Mouse (Mus musculus) gastrocnemius, postnatal 10 days (tissue): ENCODE data around the gene Map4k1. TPM values are rescaled to one million over a fixed set of nuclear protein-coding genes. Genes with fewer than 3 reads are reported as not detected.
A peak's percentile ranks its signal among the peaks of the same experiment; 100 is the strongest.

Source experiments
- DNase-seq: peaks from one replicate; pipeline ENCODE4 v3.0.0; 2021; ENCODE audit warnings: mixed read lengths
- long read RNA-seq, 2 experiments: library from polyadenylated mRNA; stranded (forward); transcript quantifications; one replicate each; pipeline ENCODE4 v2.0.0; 2021
- total RNA-seq, 2 experiments: library from RNA; stranded (reverse); gene quantifications; 2 replicates each; pipeline ENCODE4 v1.2.3; 2021

The Map4k1 gene
- total RNA-seq = under 1 TPM; 0.66 to 0.93 TPM
- long read RNA-seq, experiment 1, partial matches to known transcripts = 2 of 3 reads
- long read RNA-seq, experiment 1, other reads (novel, unspliced or antisense) = 0 of 3 reads
- long read RNA-seq, experiment 2, partial matches to known transcripts = 0 of 1 reads
- long read RNA-seq, experiment 2, other reads (novel, unspliced or antisense) = 0 of 1 reads

DNA sequence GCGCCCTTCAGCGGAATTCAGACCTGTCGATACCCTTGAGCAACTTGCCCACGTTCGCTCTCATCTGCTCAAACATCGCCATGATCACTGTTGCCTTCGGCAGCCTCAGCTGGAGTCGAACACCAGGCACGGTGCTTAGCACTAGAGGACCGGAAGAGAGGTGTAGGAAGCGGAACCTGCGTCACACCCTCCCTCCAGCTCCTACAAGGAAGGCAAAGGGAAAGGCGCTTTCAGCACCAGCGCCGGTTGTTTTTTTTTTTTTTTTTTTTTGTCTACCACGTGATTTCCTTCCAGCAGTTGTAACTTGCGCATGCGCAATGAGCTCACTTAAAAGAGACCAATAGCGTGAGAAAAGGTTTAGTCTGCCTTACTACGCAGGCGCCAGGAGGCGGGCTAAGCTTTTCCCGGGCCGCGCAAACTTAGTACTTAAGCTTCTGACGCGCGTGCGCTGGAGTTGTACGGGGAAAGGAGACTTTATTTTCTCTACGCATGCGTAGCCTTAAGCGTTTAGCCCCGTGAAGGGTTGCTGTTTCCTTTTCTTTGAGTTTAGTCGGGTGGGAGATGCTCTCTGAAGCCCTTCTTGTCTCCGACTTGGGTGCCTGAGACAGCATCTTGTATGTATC, at the start of gene Map4k1, which contains the start of gene Eif3k:
Gene Map4k1 (plus strand): TSS at position 400 of the 623 bp plus-strand sequence.
Gene Eif3k (minus strand): TSS at position 214 of the 623 bp plus-strand sequence.
- peak; percentile 92 for DNase-seq

- DNase-seq = peak; percentile 39
Observed at GRCm38 (mm10) chr7:28932421-28933041, 49.3 kb upstream of the Map4k1 start.

DNA sequence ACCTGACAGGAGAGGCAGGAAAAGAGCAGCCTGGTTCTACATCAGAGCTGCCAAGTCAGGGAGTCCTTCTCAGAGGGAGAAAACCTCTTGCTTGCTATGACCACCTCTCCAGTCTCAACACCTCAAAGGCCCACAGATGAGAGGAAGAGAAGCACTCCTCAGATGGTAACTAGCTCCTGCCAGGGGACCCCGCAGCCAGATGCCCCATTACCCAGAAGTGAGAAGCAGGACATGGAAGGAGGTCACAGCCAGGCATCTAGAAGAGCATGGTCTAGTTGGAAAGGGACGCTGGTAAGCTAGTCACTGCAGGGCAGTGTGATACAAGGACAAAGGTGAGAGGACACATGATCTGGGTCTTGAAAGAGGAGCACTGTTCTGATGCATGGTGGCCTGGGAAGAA, 48.0 kb upstream of the Map4k1 start:
- no peak for DNase-seq

DNA sequence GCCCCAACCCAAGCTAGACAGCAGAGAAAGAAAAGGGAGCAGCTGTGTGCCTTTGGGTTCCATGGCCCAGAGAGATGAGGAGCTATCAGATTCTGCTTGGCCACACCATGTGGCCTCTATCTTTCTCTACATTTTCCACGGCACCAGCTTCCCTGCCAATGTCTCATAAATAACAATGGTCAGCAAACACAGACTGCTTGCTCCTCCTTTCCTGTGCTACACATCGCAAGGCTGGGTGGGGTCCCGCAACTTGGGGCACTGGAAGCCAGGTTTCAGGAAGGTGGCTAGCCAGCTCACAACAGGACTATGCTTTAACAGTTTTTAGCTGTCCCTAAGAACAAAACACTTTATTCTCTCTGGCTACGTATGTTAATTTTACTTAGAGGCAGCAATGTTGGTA, 45.1 kb upstream of the Map4k1 start:
- DNase-seq = no peak

DNA sequence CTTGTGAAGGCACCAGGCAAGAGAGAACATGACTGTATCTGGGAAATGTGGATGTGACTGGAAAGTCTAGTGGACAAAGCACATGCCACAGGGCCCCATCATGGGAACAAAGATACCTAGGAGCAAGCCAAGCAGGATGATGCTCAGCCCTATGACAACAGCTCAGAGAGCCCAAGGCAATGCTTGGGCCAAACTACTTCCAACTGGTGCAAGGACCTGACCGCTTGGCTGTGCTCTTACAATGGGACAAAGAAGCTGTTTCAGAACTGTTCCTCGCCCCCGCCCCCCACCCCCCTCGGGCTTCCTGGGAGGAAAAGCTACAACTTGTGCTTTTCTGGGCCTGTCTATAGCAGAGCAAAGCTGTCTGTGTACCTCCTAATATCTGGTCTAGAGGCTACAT, 43.2 kb upstream of the Map4k1 start:
- no peak for DNase-seq

GRCm38 (mm10) chr7:28939418-28940183, 42.2 kb upstream of the Map4k1 start:
- DNase-seq = no peak

- no peak for DNase-seq
Observed at GRCm38 (mm10) chr7:28941129-28941528, 40.7 kb upstream of the Map4k1 start.

GRCm38 (mm10) chr7:28941542-28941941, 40.3 kb upstream of the Map4k1 start:
- no peak for DNase-seq

DNA sequence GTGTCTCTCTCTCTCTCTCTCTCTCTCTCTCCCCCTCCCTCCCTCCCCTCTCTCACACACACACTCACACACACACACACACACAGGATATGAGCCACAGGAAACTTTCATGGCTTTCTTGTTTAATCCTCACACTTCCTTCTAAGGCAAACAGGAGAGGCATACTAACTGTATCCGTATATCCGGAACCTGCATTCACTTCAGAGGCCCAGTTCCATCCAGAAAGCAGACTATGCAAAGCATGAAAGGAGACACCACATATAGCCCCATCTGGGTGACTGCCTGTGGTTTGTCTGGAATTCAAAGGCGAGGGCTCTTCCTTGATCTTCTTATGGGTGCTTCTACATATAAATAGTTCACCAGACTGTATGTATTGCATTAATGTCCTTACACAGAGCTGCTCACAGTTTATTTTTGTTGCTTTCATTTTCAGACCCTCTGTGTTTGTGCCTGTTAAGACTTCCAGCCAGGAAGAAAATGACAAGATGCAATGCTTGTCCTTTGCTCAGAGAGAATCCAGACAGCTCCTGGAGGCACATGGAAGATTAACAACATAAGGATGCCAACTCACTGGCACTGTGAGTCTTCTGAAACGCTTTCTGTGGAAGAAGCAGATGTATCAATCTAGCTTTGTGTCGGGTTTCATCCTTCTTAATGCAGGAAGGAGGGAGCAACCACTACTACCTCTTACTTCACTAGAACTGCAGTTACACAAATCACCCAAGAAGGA, 38.2 kb upstream of the Map4k1 start:
- no peak for DNase-seq

- no peak for DNase-seq
Observed at GRCm38 (mm10) chr7:28944756-28945415, 37.0 kb upstream of the Map4k1 start.

DNA sequence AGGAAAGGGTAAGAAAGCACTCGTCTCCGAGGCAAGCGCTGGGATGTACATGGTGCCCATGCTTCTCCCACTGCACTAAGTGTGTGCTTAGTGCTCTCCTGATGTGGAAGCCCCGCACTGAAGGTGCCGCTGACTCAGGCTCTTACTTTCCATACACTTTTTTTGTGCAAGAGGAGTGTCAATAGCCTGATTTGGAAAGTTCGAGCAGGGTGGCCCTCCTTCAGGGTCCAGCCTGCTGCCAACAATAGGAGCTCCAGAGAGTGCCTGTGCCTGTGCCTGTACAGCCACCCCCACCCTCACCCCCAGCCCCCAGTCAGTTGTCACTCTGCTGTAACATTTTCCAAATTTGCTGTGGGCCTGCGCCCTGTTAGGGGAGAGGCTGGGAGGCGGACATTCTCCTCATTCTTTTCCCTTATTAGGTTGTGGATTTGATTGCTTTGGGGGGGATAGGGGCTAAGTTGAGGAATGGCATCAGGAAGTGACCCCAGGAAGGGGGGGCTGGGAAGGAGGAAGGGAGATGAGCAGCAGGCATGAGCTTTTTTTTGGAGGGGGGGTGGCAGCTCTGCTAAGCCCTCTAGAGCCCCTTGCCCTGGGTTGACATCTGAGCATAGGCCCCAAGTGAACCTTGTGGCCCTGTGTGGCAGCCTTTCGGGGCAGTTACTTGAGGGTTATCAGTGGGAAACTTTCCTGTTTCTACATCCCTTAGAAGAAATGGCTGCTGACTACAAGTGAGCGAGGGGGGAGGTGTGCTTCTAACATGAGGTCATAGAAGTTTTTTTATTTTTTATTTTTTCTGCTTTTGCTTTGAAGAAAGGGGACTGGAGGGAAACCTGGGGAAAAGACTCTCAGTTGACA, 36.2 kb upstream of the Map4k1 start:
- no peak for DNase-seq

GRCm38 (mm10) chr7:28946271-28946610, 35.6 kb upstream of the Map4k1 start:
- no peak for DNase-seq

DNA sequence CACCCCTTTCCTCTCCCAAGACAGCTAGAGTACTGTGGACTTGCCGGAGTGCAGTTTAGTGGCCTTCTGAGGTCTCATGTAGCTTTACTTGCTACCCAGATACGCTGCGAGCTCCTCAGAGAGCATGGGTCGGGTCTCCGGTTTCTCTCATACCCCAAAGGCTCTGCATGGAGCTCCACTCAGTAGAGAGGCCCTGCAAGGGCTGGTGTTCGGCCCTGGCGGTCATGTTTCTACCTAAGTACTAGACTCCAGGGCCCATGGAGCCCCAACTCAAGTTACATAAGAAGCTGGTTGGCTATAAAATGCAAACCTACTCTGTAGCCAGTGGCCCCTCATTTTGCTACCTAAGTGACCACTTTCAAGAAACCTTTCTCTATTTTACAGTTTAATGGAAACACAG, 33.1 kb upstream of the Map4k1 start:
- no peak for DNase-seq

GRCm38 (mm10) chr7:28949298-28949697, 32.6 kb upstream of the Map4k1 start:
- DNase-seq = no peak

- DNase-seq = no peak
Observed at GRCm38 (mm10) chr7:28950346-28951037, 31.4 kb upstream of the Map4k1 start.

DNA sequence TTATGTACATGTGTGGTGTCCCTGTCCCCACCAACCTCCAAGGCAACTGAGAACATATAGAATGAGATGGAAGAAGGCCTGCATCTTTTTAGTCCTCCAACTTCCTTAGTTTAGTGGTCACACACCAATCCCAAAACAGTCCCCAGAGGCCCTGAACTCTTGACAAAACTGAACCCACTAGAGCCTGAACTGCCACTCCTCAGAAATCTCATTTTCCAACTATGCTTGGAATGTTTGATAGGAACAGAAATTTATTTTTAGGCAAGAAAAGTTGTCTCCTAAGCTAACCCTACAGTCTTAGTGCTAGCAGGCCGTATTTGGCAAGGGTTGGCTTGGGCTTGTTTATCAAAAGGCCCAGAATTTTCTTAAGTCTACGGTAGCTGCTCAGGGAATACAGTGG, 30.1 kb upstream of the Map4k1 start:
- DNase-seq = no peak

GRCm38 (mm10) chr7:28952786-28953185, 29.1 kb upstream of the Map4k1 start:
- no peak for DNase-seq

DNA sequence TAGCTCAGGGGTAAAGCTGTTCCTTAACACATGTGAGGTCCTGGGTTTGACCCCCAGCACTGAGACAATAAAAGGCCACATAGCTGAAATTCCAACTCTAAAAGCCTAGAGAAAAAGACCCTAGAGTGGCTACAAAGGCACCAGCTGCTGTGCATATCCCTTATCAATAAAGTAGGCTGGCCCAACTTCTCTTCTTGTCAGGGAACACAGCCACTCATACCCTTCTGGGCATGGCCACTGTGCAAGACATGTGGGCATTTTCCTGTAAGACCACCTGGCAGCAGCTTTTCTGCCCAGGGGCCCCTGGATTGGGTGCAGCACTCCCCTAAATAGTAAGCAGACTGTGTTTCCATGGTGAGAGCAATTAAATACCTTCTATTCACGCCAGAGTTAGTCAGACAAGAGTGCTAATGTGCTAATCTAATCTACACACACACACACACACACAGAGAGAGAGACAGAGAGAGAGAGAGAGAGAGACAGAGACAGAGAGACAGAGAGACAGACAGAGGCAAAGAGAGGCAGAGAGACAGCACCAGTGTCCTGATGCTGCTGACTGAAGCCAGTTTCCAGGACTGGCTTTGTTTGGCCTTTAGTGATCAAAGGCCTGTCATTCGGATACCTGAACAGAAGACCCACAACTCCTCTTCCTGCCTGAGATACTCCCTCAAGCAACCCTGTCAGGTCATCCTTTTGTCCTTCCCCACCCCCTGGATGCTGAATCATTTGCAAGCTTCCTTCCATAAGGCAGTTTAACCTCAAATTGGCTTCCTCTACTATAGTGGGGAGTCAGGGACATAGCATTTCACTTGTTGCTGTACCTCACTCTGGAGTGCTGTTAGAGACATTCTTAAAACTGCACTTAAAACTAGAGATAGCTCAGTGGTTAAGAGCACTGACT, 28.1 kb upstream of the Map4k1 start:
- no peak for DNase-seq

- no peak for DNase-seq
Observed at GRCm38 (mm10) chr7:28954773-28955172, 27.1 kb upstream of the Map4k1 start.
